In the genomic region with DNA sequence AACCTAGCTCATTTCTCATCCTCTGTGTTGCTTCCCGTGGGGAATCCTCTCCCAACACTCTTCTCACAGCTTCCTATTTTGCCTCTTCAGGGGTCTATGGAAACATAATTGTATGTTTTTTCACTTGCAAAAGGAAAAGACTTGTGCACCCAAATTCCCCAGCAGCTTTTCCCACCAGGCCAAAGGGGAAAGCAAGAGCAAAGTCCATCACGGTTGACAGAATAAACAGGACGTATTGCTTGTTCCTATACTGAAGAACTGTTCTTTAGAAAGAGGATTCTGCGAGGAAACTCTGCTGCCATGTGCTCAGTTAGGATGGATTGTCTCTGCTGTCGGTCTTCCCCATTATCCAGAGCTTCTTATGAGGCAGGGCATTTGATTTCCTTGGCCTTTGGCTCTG, we compare ENCODE assay signal across 20 mouse cellular contexts. TPM values are rescaled to one million over a fixed set of nuclear protein-coding genes. Genes with fewer than 3 reads are reported as not detected.
A peak's percentile ranks its signal among the peaks of the same experiment; 100 is the strongest.
DNase-seq lines count a peak whose midpoint lies in the region; ATAC-seq and TF ChIP-seq lines count a peak whose summit lies in the region.
"Had no signal": no experiment of that assay in that cellular context is flagged by ENCODE, and none has a peak within 500 bp of the region (broad histone marks: within the 10 kb centered on the region; RNA-seq: fewer than 3 reads in every experiment).

No protein-coding gene starts in this region.

- no peak overlapping the region for H3K9ac ChIP-seq in liver, adult 2 months (ENCODE audit: low read depth, low read length)
- H3K9ac ChIP-seq in liver, embryonic 12.5 days, result no peak overlapping the region
- no peak overlapping the region for H3K9ac ChIP-seq in liver, postnatal 0 days (replicated peaks)
- no peak overlapping the region for H3K9ac ChIP-seq in liver, embryonic 11.5 days (ENCODE audit: low read depth, low read length)

- no peaks in the 10 kb centered on the region for H3K36me3 ChIP-seq in kidney, adult 2 months (ENCODE audit: control insufficient read depth, insufficient read depth, low read length)
- no peaks in the 10 kb centered on the region for H3K36me3 ChIP-seq in liver, adult 2 months (ENCODE audit: control insufficient read depth, insufficient read depth, low read length)
- H3K36me3 ChIP-seq in liver, embryonic 12.5 days, result no peaks in the 10 kb centered on the region
- H3K36me3 ChIP-seq in liver, postnatal 0 days (replicated peaks; ENCODE audit: insufficient read depth, low read length), result no peaks in the 10 kb centered on the region
- no peaks in the 10 kb centered on the region for H3K36me3 ChIP-seq in liver, embryonic 11.5 days (ENCODE audit: control insufficient read depth, insufficient read depth, low read length)
- H3K36me3 ChIP-seq: G1E had no signal

- TF ChIP-seq POLR2A in kidney, adult 2 months (IDR thresholded peaks at IDR 0.05; ENCODE audit: low read depth, low read length), result no peak
- no peak for TF ChIP-seq POLR2A in liver, adult 2 months (IDR thresholded peaks at IDR 0.05; ENCODE audit: extremely low read depth, insufficient read depth, low read length)

- H3K27ac ChIP-seq in kidney, adult 2 months (ENCODE audit: insufficient read depth, low read depth, low read length), result no peak overlapping the region
- H3K27ac ChIP-seq in liver, adult 2 months (replicated peaks; ENCODE audit: insufficient read depth, low read depth, low read length), result no peak overlapping the region
- no peak overlapping the region for H3K27ac ChIP-seq in liver, embryonic 12.5 days
- H3K27ac ChIP-seq in liver, postnatal 0 days (ENCODE audit: low read depth), result 0 out of 2 replicates have a peak overlapping the region, but pooled peaks have one; percentile 40
- H3K27ac ChIP-seq in liver, embryonic 11.5 days (ENCODE audit: low read depth, low read length), result no peak overlapping the region

- ATAC-seq in liver, embryonic 12.5 days, result no peak
- no peak for ATAC-seq in liver, postnatal 0 days
- no peak for ATAC-seq in liver, embryonic 11.5 days (replicated peaks; ENCODE audit: low FRiP score)
- ATAC-seq: activated CD4-positive, CD25-positive, alpha-beta regulatory T cell, adult 4 months; Patski had no signal

- no peak overlapping the region for H3K4me2 ChIP-seq in liver, embryonic 12.5 days
- no peak overlapping the region for H3K4me2 ChIP-seq in liver, postnatal 0 days (ENCODE audit: low read depth, low read length)
- H3K4me2 ChIP-seq in liver, embryonic 11.5 days, result no peak overlapping the region

- no peak overlapping the region for H3K4me3 ChIP-seq in kidney, adult 2 months (ENCODE audit: insufficient read depth, low read depth, low read length)
- H3K4me3 ChIP-seq in liver, adult 2 months (ENCODE audit: insufficient read depth, low read depth, low read length), result no peak overlapping the region
- no peak overlapping the region for H3K4me3 ChIP-seq in liver, embryonic 12.5 days
- H3K4me3 ChIP-seq in liver, postnatal 0 days (ENCODE audit: low read depth, low read length), result no peak overlapping the region
- H3K4me3 ChIP-seq in liver, embryonic 11.5 days (ENCODE audit: low read depth, low read length), result no peak overlapping the region

- no peaks in the 10 kb centered on the region for H3K79me2 ChIP-seq in liver, adult 2 months (ENCODE audit: control insufficient read depth, insufficient read depth, low read length)

- H3K27me3 ChIP-seq in kidney, adult 2 months (replicated peaks; ENCODE audit: control insufficient read depth, insufficient read depth, low read length), result no peaks in the 10 kb centered on the region
- H3K27me3 ChIP-seq in liver, adult 2 months (ENCODE audit: control insufficient read depth, insufficient read depth, low read length), result no peaks in the 10 kb centered on the region
- no peaks in the 10 kb centered on the region for H3K27me3 ChIP-seq in liver, embryonic 12.5 days (replicated peaks)
- H3K27me3 ChIP-seq in liver, postnatal 0 days (ENCODE audit: insufficient read depth, low read length), result no peaks in the 10 kb centered on the region
- H3K27me3 ChIP-seq in liver, embryonic 11.5 days (replicated peaks; ENCODE audit: control insufficient read depth, insufficient read depth, low read length), result no peaks in the 10 kb centered on the region
- H3K27me3 ChIP-seq: Patski had no signal

- TF ChIP-seq CTCF in kidney, adult 2 months (conservative IDR thresholded peaks at IDR 0.05; ENCODE audit: insufficient read depth, insufficient read length, low read depth, low read length), result no peak
- TF ChIP-seq CTCF in liver, adult 2 months (IDR thresholded peaks at IDR 0.05; ENCODE audit: low read depth, low read length), result no peak
- no peak for TF ChIP-seq CTCF in liver, postnatal 0 days (IDR thresholded peaks at IDR 0.05; ENCODE audit: low read depth)

- peak; percentile 55 for DNase-seq in kidney, adult 2 months
- no peak for DNase-seq in kidney, adult 9 months
- DNase-seq in liver, adult 2 months (ENCODE audit: extremely low read depth, low read depth, low spot score), result peak; percentile 52
- no peak for DNase-seq in liver, postnatal 0 days
- DNase-seq in liver, embryonic 11.5 days (ENCODE audit: low spot score), result no peak
- DNase-seq: adrenal gland, adult 2 months; adrenal gland, adult 8-10 months; adrenal gland, postnatal 10 days; adrenal gland, postnatal 14 days; adrenal gland, postnatal 25 days; adrenal gland, postnatal 36 days; B cell, adult 2 months; cerebellum, adult 11 months; cerebellum, adult 11-12 months; cerebellum, adult 18-20 months had no signal

- TF ChIP-seq EP300 in liver, postnatal 0 days (IDR thresholded peaks at IDR 0.05; ENCODE audit: low read depth), result no peak

- 54% methylated on average over 5 of the region's 5 CpGs for WGBS in kidney, adult 2 months
- WGBS in liver, adult 2 months, result 44% methylated on average over 5 of the region's 5 CpGs
- 59% methylated on average over 5 of the region's 5 CpGs for WGBS in liver, embryonic 12.5 days (ENCODE audit: insufficient replicate concordance)
- WGBS in liver, postnatal 0 days (ENCODE audit: insufficient replicate concordance), result 49% methylated on average over 5 of the region's 5 CpGs
- WGBS in liver, embryonic 11.5 days, result 68% methylated on average over 5 of the region's 5 CpGs

- H3K4me1 ChIP-seq in kidney, adult 2 months (ENCODE audit: control insufficient read depth, insufficient read depth, low read length), result peaks cover 12% of the 10 kb centered on the region
- H3K4me1 ChIP-seq in liver, adult 2 months (ENCODE audit: control insufficient read depth, insufficient read depth, low read length), result peaks cover 10% of the 10 kb centered on the region; the same call in 1 of the 2 replicates
- H3K4me1 ChIP-seq in liver, embryonic 12.5 days, result 0 out of 2 replicates have a peak, but pooled peaks cover 6% of the 10 kb centered on the region
- H3K4me1 ChIP-seq in liver, postnatal 0 days (ENCODE audit: insufficient read depth), result peaks cover 12% of the 10 kb centered on the region
- no peaks in the 10 kb centered on the region for H3K4me1 ChIP-seq in liver, embryonic 11.5 days (replicated peaks; ENCODE audit: control insufficient read depth, insufficient read depth, low read length)

- H3K9me3 ChIP-seq in liver, embryonic 12.5 days (replicated peaks), result no peaks in the 10 kb centered on the region
- no peaks in the 10 kb centered on the region for H3K9me3 ChIP-seq in liver, postnatal 0 days (ENCODE audit: low read length)
- no peaks in the 10 kb centered on the region for H3K9me3 ChIP-seq in liver, embryonic 11.5 days (ENCODE audit: control insufficient read depth, low read length)
- H3K9me3 ChIP-seq: G1E had no signal

RNA-seq across cellular contexts. Expression of a gene that starts 22.1 kb away (rescaled TPM):
- 26.6 and 27.8 TPM in 2 replicates for polyA plus RNA-seq in kidney, adult 2 months (2012; rRNA removed)
- total RNA-seq in liver, adult 2 months (2014; rRNA removed), result 18.0 and 23.2 TPM in 2 replicates
- 10.0 and 13.7 TPM in 2 replicates for polyA plus RNA-seq in liver, adult 2 months (2012; rRNA removed)
- 18.0 and 19.4 TPM in 2 replicates for polyA plus RNA-seq in liver, embryonic 12.5 days (2016; fragmentation: Nextera tagmentation; extraction: Ambion mirVana)
- polyA plus RNA-seq in liver, postnatal 0 days (2015; fragmentation: Nextera tagmentation; extraction: Ambion mirVana), result 28.4 and 30.6 TPM in 2 replicates
- polyA plus RNA-seq in liver, embryonic 11.5 days (2014; fragmentation: Nextera tagmentation; extraction: Ambion mirVana), result 24.9 and 25.3 TPM in 2 replicates

RNA-seq across cellular contexts. Expression of a gene that starts 42.6 kb away (rescaled TPM):
- polyA plus RNA-seq in kidney, adult 2 months (2012; rRNA removed), result 0.86 and 1.4 TPM in 2 replicates
- 0.37 and 0.54 TPM in 2 replicates for total RNA-seq in liver, adult 2 months (2014; rRNA removed)
- polyA plus RNA-seq in liver, adult 2 months (2012; rRNA removed), result 0.09 and 0.22 TPM in 2 replicates
- 0.10 and 0.13 TPM in 2 replicates for polyA plus RNA-seq in liver, embryonic 12.5 days (2016; fragmentation: Nextera tagmentation; extraction: Ambion mirVana)
- 0.11 TPM in 1 of 2 replicates, not detected in the other for polyA plus RNA-seq in liver, postnatal 0 days (2015; fragmentation: Nextera tagmentation; extraction: Ambion mirVana)
- 0.18 and 0.25 TPM in 2 replicates for polyA plus RNA-seq in liver, embryonic 11.5 days (2014; fragmentation: Nextera tagmentation; extraction: Ambion mirVana)
- total RNA-seq: MEL had no signal
- polyA plus RNA-seq: G1E had no signal

Comparison
In these comparisons a context has a peak if more than half of its experiments do, and no peak if none do; other contexts are left out.
1. DNase-seq: peak in kidney, adult 2 months (single experiment) and liver, adult 2 months (single experiment); none in kidney, adult 9 months (single experiment), liver, postnatal 0 days (single experiment) and liver, embryonic 11.5 days (single experiment).